Mouse (Mus musculus) ES-CJ7 (cell line): Measurements from ENCODE around the gene Ska2.

ENCODE experiments used
- DNase-seq: peaks from one replicate; pipeline ENCODE4 v3.0.0; 2011; ENCODE audit warnings: low read depth, low spot score

The Ska2 gene

GRCm38 (mm10) chr11:87163751-87164150 lies 54.7 kb downstream of the Ska2 start:
- DNase-seq: no peak

DNA sequence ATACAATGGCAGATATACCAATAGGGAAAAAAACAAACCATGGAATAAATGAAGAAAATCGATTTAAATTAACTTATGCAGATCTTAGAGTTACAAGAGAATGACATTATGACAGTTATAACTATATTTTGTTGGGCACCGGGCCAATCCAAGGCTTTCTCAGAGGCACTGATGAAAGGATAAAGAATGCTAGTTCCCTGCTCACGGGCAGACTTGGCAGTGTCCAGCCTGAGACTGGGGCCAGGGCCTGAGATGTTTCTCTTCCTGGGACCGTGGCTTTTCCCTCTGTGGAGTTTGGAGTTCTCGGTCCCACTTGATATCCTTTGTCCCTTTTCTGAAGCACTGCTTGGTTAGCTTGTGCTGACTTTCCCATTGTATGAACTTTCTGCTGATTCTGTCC lies 64.6 kb downstream of the Ska2 start:
- DNase-seq: no peak
